Mouse (Mus musculus) T-cell, adult 2 months (primary cell): ENCODE measurements around the gene Syce3.
A peak's percentile ranks its signal among the peaks of the same experiment; 100 is the strongest.

ENCODE experiments used
- DNase-seq: peaks from one replicate; pipeline ENCODE4 v3.0.0; 2022; ENCODE audit warnings: low spot score

Syce3 gene

GRCm38 (mm10) chr15:89372536-89372935 is 37.8 kb downstream of the Syce3 start:
- no peak for DNase-seq

GRCm38 (mm10) chr15:89372068-89372467 is 38.2 kb downstream of the Syce3 start:
- no peak for DNase-seq

- no peak for DNase-seq
Measured at GRCm38 (mm10) chr15:89365141-89365551, 45.2 kb downstream of the Syce3 start.

- no peak for DNase-seq
Measured at GRCm38 (mm10) chr15:89363051-89363450, 47.3 kb downstream of the Syce3 start.

- DNase-seq: no peak
Measured at GRCm38 (mm10) chr15:89358784-89359183, 51.5 kb downstream of the Syce3 start.

GRCm38 (mm10) chr15:89356372-89356771 is 53.9 kb downstream of the Syce3 start:
- peak; percentile 46 for DNase-seq

- DNase-seq: peak; percentile 97
Measured at GRCm38 (mm10) chr15:89355241-89356187, 54.8 kb downstream of the Syce3 start, which contains the start of the genes Lmf2 and Ncaph2. Lmf2 (minus strand) TSS chr15:89355659. Ncaph2 (plus strand) TSS chr15:89355719.

- no peak for DNase-seq
Measured at GRCm38 (mm10) chr15:89354455-89354854, 55.8 kb downstream of the Syce3 start.

- DNase-seq: no peak
Measured at GRCm38 (mm10) chr15:89353837-89354236, 56.5 kb downstream of the Syce3 start.

- DNase-seq: no peak
Measured at GRCm38 (mm10) chr15:89352795-89353194, 57.5 kb downstream of the Syce3 start.

- DNase-seq: no peak
Measured at GRCm38 (mm10) chr15:89352054-89352453, 58.2 kb downstream of the Syce3 start.

- no peak for DNase-seq
Measured at GRCm38 (mm10) chr15:89351302-89351701, 59.0 kb downstream of the Syce3 start.

- no peak for DNase-seq
Measured at GRCm38 (mm10) chr15:89350447-89350846, 59.9 kb downstream of the Syce3 start.

GRCm38 (mm10) chr15:89343325-89343724 is 67.0 kb downstream of the Syce3 start:
- no peak for DNase-seq

- DNase-seq: no peak
Measured at GRCm38 (mm10) chr15:89341678-89342077, 68.6 kb downstream of the Syce3 start.
